Mouse (Mus musculus): ENCODE results near the gene Gm47289. TPM values are rescaled to one million over a fixed set of nuclear protein-coding genes. Genes with fewer than 3 reads are reported as not detected.

Gm47289 gene
- polyA plus RNA-seq, 1 experiment from 2014 or later: not detected

- Histone ChIP-seq H3K9ac (no peak overlapping the region), H3K27ac (no peak overlapping the region), H3K36me3 (replicated peaks) (no peaks in the 10 kb centered on the region), H3K27me3 (replicated peaks) (no peaks in the 10 kb centered on the region), H3K4me3 (no peak overlapping the region), H3K9me3 (no peaks in the 10 kb centered on the region), H3K4me2 (no peak overlapping the region), H3K4me1 (no peaks in the 10 kb centered on the region)
- WGBS: 91% methylated on average over 2 of the region's 2 CpGs
- ATAC-seq (replicated peaks): no peak
Observed at GRCm38 (mm10) chr9:119167608-119168007, 8.6 kb downstream of the Gm47289 start.

GRCm38 (mm10) chr9:119179292-119179691 is 20.3 kb downstream of the Gm47289 start:
- no peaks in the 10 kb centered on the region for H3K27me3 ChIP-seq (replicated peaks)
- no peak overlapping the region for H3K9ac ChIP-seq
- no peak overlapping the region for H3K4me2 ChIP-seq
- no peak overlapping the region for H3K4me3 ChIP-seq
- no peak for ATAC-seq (replicated peaks)
- H3K27ac ChIP-seq: no peak overlapping the region
- H3K36me3 ChIP-seq (replicated peaks): no peaks in the 10 kb centered on the region
- WGBS: 90% methylated on average over 11 of the region's 11 CpGs
- no peaks in the 10 kb centered on the region for H3K9me3 ChIP-seq
- H3K4me1 ChIP-seq: no peaks in the 10 kb centered on the region

DNA sequence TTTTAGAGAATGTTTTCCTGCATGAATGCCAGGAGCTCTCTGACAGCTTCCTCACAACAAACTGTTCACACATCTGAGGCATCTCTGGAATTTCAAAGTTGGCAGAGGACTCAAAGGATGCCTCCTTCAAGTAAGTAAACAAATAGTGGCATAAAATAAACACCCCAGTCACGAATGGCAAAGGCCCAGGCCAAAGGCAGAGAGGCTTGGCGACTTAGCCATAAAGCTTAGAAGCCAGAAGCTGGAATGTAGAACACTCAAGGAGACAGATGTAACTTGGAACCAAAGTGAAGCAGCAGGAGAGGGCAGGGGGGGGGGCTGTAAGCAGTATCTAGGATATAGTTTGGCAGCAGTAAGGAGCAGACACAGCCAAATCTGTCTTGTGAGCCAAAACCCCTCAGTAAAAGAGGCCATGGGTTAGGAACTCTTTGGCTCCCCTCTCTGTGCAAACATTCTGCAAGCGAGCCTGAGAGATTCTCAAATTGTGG is 22.3 kb downstream of the Gm47289 start:
- Histone ChIP-seq H3K9ac (no peak overlapping the region), H3K27ac (no peak overlapping the region), H3K4me1 (no peaks in the 10 kb centered on the region), H3K4me2 (no peak overlapping the region), H3K9me3 (no peaks in the 10 kb centered on the region), H3K27me3 (replicated peaks) (no peaks in the 10 kb centered on the region), H3K36me3 (replicated peaks) (no peaks in the 10 kb centered on the region), H3K4me3 (no peak overlapping the region)
- ATAC-seq (replicated peaks): no peak
- WGBS: 44% methylated on average over 3 of the region's 3 CpGs

DNA sequence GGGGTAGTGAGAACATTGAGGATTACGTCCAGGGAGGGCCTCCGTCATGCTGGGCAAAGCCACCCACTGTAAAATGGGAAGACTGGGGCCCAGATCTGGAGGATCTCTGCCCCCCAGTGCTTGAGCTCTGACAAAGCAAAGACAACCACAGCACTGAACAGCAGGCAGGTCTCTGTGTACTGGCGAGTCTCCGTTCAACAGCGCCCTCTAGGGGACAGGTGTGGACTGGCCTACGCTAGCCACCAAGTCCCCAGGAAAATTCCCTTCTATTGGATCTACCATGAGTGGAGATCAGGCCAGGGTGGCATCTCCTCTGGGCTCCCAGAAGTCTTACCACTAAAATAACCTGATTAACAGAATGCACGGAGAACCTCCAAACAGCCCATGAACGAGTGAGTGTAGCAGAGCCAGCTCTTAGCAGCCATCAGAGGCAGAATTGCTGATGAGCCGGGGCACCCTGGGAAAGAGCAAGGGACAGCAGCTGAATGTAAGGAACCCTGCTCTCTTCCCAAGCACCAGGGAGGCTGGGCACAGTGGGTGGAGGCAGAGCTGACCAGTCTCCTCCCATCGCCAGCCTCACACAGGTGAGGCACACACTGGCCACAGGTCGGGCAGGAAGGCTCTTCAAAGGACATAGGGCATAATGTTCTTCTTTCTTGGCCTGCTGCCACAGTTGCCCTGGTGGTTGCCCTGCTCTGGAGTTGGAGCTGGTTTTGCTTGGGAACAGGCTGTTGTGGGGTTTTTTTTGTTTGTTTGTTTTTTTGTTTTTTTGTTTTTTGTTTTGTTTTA is 33.4 kb downstream of the Gm47289 start:
- 43% methylated on average over 11 of the region's 11 CpGs for WGBS
- no peak for ATAC-seq (replicated peaks)
- Histone ChIP-seq H3K36me3 (replicated peaks) (no peaks in the 10 kb centered on the region), H3K9me3 (no peaks in the 10 kb centered on the region), H3K27me3 (replicated peaks) (no peaks in the 10 kb centered on the region), H3K9ac (no peak overlapping the region), H3K27ac (no peak overlapping the region), H3K4me2 (no peak overlapping the region), H3K4me1 (no peaks in the 10 kb centered on the region), H3K4me3 (no peak overlapping the region)

- 82% methylated on average over 10 of the region's 10 CpGs for WGBS
Observed at GRCm38 (mm10) chr9:119199151-119199861, 40.3 kb downstream of the Gm47289 start.

GRCm38 (mm10) chr9:119201653-119202052 is 42.7 kb downstream of the Gm47289 start:
- H3K4me2 ChIP-seq: no peak overlapping the region
- no peak overlapping the region for H3K9ac ChIP-seq
- no peaks in the 10 kb centered on the region for H3K36me3 ChIP-seq (replicated peaks)
- 89% methylated on average over 5 of the region's 5 CpGs for WGBS
- no peak overlapping the region for H3K27ac ChIP-seq
- no peaks in the 10 kb centered on the region for H3K9me3 ChIP-seq
- H3K4me1 ChIP-seq: no peaks in the 10 kb centered on the region
- ATAC-seq (replicated peaks): no peak
- no peaks in the 10 kb centered on the region for H3K27me3 ChIP-seq (replicated peaks)
- H3K4me3 ChIP-seq: no peak overlapping the region

More at GRCm38 (mm10) chr9:119199151-119199861, 40.3 kb downstream of the Gm47289 start:
- Histone ChIP-seq H3K27me3 (replicated peaks) (no peaks in the 10 kb centered on the region), H3K9ac (no peak overlapping the region), H3K36me3 (replicated peaks) (no peaks in the 10 kb centered on the region), H3K4me2 (no peak overlapping the region), H3K4me3 (no peak overlapping the region), H3K4me1 (no peaks in the 10 kb centered on the region), H3K9me3 (no peaks in the 10 kb centered on the region), H3K27ac (no peak overlapping the region)
- ATAC-seq (replicated peaks): no peak

GRCm38 (mm10) chr9:119203617-119204016 is 44.7 kb downstream of the Gm47289 start:
- Histone ChIP-seq H3K4me2 (no peak overlapping the region), H3K36me3 (replicated peaks) (no peaks in the 10 kb centered on the region), H3K9me3 (no peaks in the 10 kb centered on the region), H3K4me1 (no peaks in the 10 kb centered on the region), H3K9ac (no peak overlapping the region), H3K27ac (no peak overlapping the region), H3K4me3 (no peak overlapping the region), H3K27me3 (replicated peaks) (no peaks in the 10 kb centered on the region)
- no peak for ATAC-seq (replicated peaks)
- WGBS: 97% methylated on average over 9 of the region's 9 CpGs

DNA sequence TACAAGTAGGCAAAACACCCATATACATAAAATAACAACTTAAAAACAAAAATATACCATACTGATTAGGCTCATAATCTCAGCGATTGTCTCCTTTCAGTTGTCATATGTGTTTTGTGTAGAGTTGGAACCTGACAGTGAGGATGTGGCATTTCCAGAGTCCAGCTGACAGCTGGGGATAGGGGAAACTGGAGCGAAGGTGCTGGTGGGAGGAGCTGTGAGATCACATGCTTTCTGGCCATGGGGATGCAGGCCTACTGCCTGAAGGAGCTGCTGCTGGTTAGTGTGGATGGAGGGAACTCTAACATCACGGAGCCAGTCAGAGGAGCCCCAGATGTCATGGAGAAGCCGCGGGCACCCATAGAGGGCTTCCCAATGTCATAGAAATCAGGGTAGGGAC is 46.8 kb downstream of the Gm47289 start:
- Histone ChIP-seq H3K4me2 (no peak overlapping the region), H3K4me1 (no peaks in the 10 kb centered on the region), H3K9ac (no peak overlapping the region), H3K36me3 (replicated peaks) (no peaks in the 10 kb centered on the region), H3K27me3 (replicated peaks) (no peaks in the 10 kb centered on the region), H3K9me3 (no peaks in the 10 kb centered on the region), H3K27ac (no peak overlapping the region), H3K4me3 (no peak overlapping the region)
- WGBS: 88% methylated on average over 5 of the region's 5 CpGs
- no peak for ATAC-seq (replicated peaks)

DNA sequence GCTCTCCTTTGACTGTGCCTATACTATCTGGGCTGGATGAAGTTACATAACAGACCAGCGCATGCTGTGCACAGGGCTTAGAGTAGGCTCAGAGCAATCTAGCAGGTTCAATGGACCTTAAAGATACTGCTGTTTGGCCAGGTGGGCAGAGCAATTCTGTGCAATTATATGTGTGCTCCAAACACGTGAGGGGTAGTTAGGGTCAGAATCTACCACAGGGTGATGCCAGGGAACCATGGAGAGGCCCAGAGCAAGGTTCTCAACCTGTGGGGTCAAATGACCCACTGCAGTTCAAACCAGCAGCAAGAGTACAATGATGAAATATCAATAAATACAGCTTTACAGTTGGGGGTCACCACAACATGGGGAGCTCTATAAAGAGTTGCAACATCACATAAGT is 47.7 kb downstream of the Gm47289 start:
- ATAC-seq (replicated peaks): no peak
- Histone ChIP-seq H3K9ac (no peak overlapping the region), H3K4me1 (no peaks in the 10 kb centered on the region), H3K27ac (no peak overlapping the region), H3K9me3 (no peaks in the 10 kb centered on the region), H3K27me3 (replicated peaks) (no peaks in the 10 kb centered on the region), H3K4me3 (no peak overlapping the region), H3K4me2 (no peak overlapping the region), H3K36me3 (replicated peaks) (no peaks in the 10 kb centered on the region)
- 90% methylated on average over 2 of the region's 2 CpGs for WGBS

DNA sequence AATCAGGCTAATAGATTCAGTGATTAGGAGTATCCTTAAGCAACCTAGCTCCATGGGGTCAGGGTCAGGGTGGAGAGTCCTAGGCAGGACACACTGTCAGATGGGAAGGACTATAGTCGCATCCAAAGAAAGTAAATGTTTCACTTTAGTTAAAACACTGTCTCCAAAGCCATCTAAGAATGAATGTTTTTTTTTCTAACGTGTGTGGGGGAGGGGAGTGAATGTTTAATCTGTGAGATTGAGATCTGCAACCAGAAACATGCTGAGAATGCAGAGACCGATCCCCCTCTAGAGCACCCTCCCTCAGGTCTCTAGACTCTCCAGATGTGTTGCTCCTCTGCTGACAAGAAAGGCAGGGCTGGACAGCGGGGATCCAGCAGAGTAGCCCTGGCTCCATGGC is 48.2 kb downstream of the Gm47289 start:
- H3K9me3 ChIP-seq: no peaks in the 10 kb centered on the region
- WGBS: 83% methylated on average over 4 of the region's 4 CpGs

GRCm38 (mm10) chr9:119208998-119209397 is 50.0 kb downstream of the Gm47289 start, which contains the start of gene Slc22a13:
Slc22a13 (minus strand) TSS chr9:119209098.
- Histone ChIP-seq H3K4me2 (no peak within 1 kb of the TSS), H3K4me3 (no peak within 1 kb of the TSS), H3K9ac (no peak within 1 kb of the TSS), H3K27me3 (replicated peaks) (no peaks in the 10 kb centered on the region), H3K27ac (no peak within 1 kb of the TSS), H3K9me3 (no peaks in the 10 kb centered on the region), H3K4me1 (no peaks in the 10 kb centered on the region), H3K36me3 (replicated peaks) (no peaks in the 10 kb centered on the region)
- ATAC-seq (replicated peaks): no peak
- WGBS: 97% methylated on average over 4 of the region's 4 CpGs

More for the DNA sequence above, 48.2 kb downstream of the Gm47289 start:
- Histone ChIP-seq H3K4me3 (no peak overlapping the region), H3K9ac (no peak overlapping the region), H3K4me1 (no peaks in the 10 kb centered on the region), H3K36me3 (replicated peaks) (no peaks in the 10 kb centered on the region), H3K27me3 (replicated peaks) (no peaks in the 10 kb centered on the region), H3K4me2 (no peak overlapping the region), H3K27ac (no peak overlapping the region)
- ATAC-seq (replicated peaks): no peak

Data from midbrain, embryonic 15.5 days (tissue).